Mouse (Mus musculus) gonadal fat pad, adult 2 months (tissue): ENCODE data around the gene Rnf113a1. TPM values are rescaled to one million over a fixed set of nuclear protein-coding genes. Genes with fewer than 3 reads are reported as not detected.
"Not testable (repeated sequence)": the region's sequence is repeated elsewhere in the genome, so short reads cannot be mapped to it uniquely, and the experiment has no call there.

Experiments
- DNase-seq: peaks from one replicate; pipeline ENCODE4 v3.0.0-alpha.2; 2012; ENCODE audit warnings: low read depth
- polyA plus RNA-seq: library from polyadenylated mRNA; depleted of rRNA; stranded (reverse); fragments of >200 nt; gene quantifications from 2 replicates; pipeline ENCODE4 v1.2.3, GENCODE M21; 2012; rRNA removed

Gene Rnf113a1
- polyA plus RNA-seq: 2.1 and 2.7 TPM in 2 replicates

GRCm38 (mm10) chrX:37191105-37191743 is at the start of gene Rnf113a1, which contains the start of gene Ndufa1:
Gene Rnf113a1 (plus strand): TSS chrX:37191245.
Gene Ndufa1 (minus strand): TSS chrX:37191163.
- no peak for DNase-seq

DNA sequence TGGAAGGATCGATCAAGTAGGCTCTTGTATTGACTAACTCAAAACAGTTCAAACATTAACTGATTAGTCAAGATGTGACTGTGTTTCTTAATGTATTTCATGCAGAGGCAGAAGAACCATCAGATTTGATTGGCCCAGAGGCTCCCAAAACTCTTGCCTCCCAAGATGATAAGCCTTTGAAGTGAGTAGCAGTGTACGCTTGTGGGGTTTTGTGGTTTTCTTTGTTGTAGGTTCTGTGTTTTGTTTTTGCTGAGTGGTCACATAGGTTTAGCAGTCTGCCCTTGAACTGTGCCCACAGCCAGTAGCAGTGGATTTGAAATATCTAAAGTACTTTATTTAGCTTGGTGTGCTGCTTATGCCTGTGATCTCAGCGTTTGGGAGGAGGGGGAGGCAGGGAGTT is 49.3 kb upstream of the Rnf113a1 start:
- DNase-seq: no peak

DNA sequence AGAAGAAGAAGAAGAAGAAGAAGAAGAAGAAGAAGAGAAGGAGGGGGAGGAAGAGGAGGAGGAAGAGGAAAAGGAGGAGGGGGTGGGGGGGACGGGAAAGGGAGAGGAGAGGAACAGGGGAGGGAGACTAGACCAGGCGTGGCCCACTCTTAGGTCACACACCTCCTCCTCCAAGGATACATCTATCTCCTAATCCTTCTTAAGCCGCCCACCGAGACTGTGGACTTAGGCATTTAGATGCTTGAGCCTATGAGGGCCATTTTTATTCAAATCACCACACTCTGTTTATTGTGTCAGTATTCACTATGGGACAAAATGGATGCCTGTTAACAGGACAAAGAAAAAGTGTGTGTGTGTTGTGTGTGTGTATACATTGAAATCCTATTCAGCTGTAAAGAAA is 46.5 kb upstream of the Rnf113a1 start:
- not testable (repeated sequence) for DNase-seq

GRCm38 (mm10) chrX:37144954-37145353 is 46.1 kb upstream of the Rnf113a1 start:
- DNase-seq: no peak

GRCm38 (mm10) chrX:37157839-37158238 is 33.2 kb upstream of the Rnf113a1 start:
- no peak for DNase-seq

- DNase-seq: no peak
These were observed 29.9 kb upstream of the Rnf113a1 start for GRCm38 (mm10) chrX:37161169-37161568.

GRCm38 (mm10) chrX:37163115-37163514 is 27.9 kb upstream of the Rnf113a1 start:
- no peak for DNase-seq

- no peak for DNase-seq
These were observed 24.0 kb upstream of the Rnf113a1 start for GRCm38 (mm10) chrX:37167085-37167484.

- DNase-seq: no peak
These were observed 22.3 kb upstream of the Rnf113a1 start, which contains the start of gene Akap14 for GRCm38 (mm10) chrX:37168742-37169141. Gene Akap14 (minus strand): TSS chrX:37168842.

DNA sequence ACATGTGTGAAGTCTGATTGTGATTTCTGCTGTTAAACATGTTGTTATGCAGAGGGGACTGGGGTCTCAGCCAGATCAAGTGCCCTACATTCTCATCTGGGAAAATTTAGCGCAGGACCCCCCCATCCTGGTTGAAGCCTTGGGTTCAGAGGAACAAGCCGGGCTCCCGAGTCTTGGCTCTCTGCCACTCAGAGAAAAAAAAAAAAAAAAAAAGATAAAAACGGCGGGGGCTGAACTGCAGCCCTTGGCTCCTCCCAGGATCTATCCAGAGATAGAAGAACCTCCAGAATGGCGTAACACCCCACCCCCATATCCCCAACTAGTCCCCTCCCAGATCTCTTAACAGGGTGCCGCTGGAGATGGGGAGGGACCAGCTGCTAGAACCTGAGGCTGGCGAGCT is 6.6 kb upstream of the Rnf113a1 start:
- DNase-seq: not testable (repeated sequence)

- no peak for DNase-seq
These were observed 315 bp upstream of the Rnf113a1 start for GRCm38 (mm10) chrX:37190755-37191104.

GRCm38 (mm10) chrX:37191744-37192379 is 817 bp downstream of the Rnf113a1 start:
- DNase-seq: no peak

GRCm38 (mm10) chrX:37198676-37199075 is 7.6 kb downstream of the Rnf113a1 start:
- no peak for DNase-seq

- no peak for DNase-seq
These were observed 19.9 kb downstream of the Rnf113a1 start, which contains the start of gene Gm9 for GRCm38 (mm10) chrX:37210941-37211340. Gene Gm9 (minus strand): TSS chrX:37211041.

DNA sequence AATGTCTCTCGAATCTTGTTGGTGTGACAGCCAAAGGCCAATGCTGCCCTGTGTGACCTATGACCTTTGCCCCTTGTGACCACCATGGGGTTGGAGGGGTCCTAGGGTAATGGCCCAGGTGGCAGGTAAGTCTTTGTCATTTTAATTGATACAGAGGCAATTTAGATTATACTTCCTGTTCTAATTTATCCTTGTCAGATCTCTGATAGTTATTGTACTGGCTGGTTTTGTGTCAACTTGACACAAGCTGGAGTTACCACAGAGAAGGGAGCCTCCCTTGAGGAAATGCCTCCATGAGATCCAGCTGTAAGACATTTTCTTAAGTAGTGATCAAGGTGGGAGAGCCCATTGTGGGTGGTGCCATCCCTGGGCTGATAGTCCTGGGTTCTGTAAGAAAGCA is 31.1 kb downstream of the Rnf113a1 start, which contains the start of gene Rhox1:
Rhox1 (minus strand) TSS at position 101 of the 400 bp plus-strand sequence.
- DNase-seq: not testable (repeated sequence)

Other genes with a start within 250 kb of the Rnf113a1 start
- gene Sept6, start 199.5 kb upstream of the Rnf113a1 start, polyA plus RNA-seq: 4.5 and 5.2 TPM in 2 replicates
- 0.08 TPM in 1 of 2 replicates, not detected in the other for gene Sowahd, start 142.4 kb upstream of the Rnf113a1 start, polyA plus RNA-seq
- gene Rpl39, start 105.8 kb upstream of the Rnf113a1 start, polyA plus RNA-seq: 89.9 and 144 TPM in 2 replicates
- 6.3 and 7.8 TPM in 2 replicates for gene Upf3b, start 80.9 kb upstream of the Rnf113a1 start, polyA plus RNA-seq
- gene Nkap, start 64.5 kb upstream of the Rnf113a1 start, polyA plus RNA-seq: 1.9 and 2.6 TPM in 2 replicates
- 0.05 and 0.27 TPM in 2 replicates for gene Akap14, start 22.4 kb upstream of the Rnf113a1 start, polyA plus RNA-seq
- gene Ndufa1, start 82 bp upstream of the Rnf113a1 start, polyA plus RNA-seq: 695 and 780 TPM in 2 replicates
- not detected in 2 replicates for gene Gm9, start 19.8 kb downstream of the Rnf113a1 start, polyA plus RNA-seq
- not detected in 2 replicates for gene Rhox1, start 31.0 kb downstream of the Rnf113a1 start, polyA plus RNA-seq
- not detected in 2 replicates for gene Rhox2a, start 53.7 kb downstream of the Rnf113a1 start, polyA plus RNA-seq
- not detected in 2 replicates for gene Rhox3a, start 58.7 kb downstream of the Rnf113a1 start, polyA plus RNA-seq
- gene Rhox4a, start 74.1 kb downstream of the Rnf113a1 start, polyA plus RNA-seq: not detected in 2 replicates
- gene Rhox3a2, start 188.8 kb downstream of the Rnf113a1 start, polyA plus RNA-seq: not detected in 2 replicates
- not detected in 2 replicates for gene Rhox4a2, start 199.6 kb downstream of the Rnf113a1 start, polyA plus RNA-seq
- not detected in 2 replicates for gene Rhox2b, start 220.8 kb downstream of the Rnf113a1 start, polyA plus RNA-seq
- not detected in 2 replicates for gene Rhox4b, start 241.2 kb downstream of the Rnf113a1 start, polyA plus RNA-seq